Mouse (Mus musculus): ENCODE measurements around the gene Borcs5.
"Not testable (repeated sequence)": the region's sequence is repeated elsewhere in the genome, so short reads cannot be mapped to it uniquely, and the experiment has no call there.

- TF ChIP-seq CTCF (conservative IDR thresholded peaks at IDR 0.05 in 1 of 2, IDR thresholded peaks at IDR 0.05 in 1 of 2; ENCODE audit: low read depth in 2 of 2, low read length in 2 of 2); RCOR1 (conservative IDR thresholded peaks at IDR 0.05; ENCODE audit: low read depth, low read length); TBP (conservative IDR thresholded peaks at IDR 0.05; ENCODE audit: low read depth, low read length); IRF4 (IDR thresholded peaks at IDR 0.05; ENCODE audit: low read depth, low read length); CHD1 (IDR thresholded peaks at IDR 0.05; ENCODE audit: low read depth, low read length); KAT2A (IDR thresholded peaks at IDR 0.05; ENCODE audit: insufficient replicate concordance, low read length); CHD2 (IDR thresholded peaks at IDR 0.05; ENCODE audit: low read length); TCF12 (IDR thresholded peaks at IDR 0.05; ENCODE audit: low read depth, low read length); SMC3 (IDR thresholded peaks at IDR 0.05; ENCODE audit: low read depth, low read length); EP300 (IDR thresholded peaks at IDR 0.05; ENCODE audit: low read length): not testable (repeated sequence)
Observed at GRCm38 (mm10) chr6:134673712-134674111, 34.4 kb downstream of the Borcs5 start.
